Mouse (Mus musculus) embryonic facial prominence, embryonic 14.5 days (tissue): ENCODE results near the gene Gm36864. TPM values are rescaled to one million over a fixed set of nuclear protein-coding genes. Genes with fewer than 3 reads are reported as not detected.
A peak's percentile ranks its signal among the peaks of the same experiment; 100 is the strongest.
"Not testable (repeated sequence)": the region's sequence is repeated elsewhere in the genome, so short reads cannot be mapped to it uniquely, and the experiment has no call there.

Experiments used
- ATAC-seq: fragments of 200-750 bp; cut with Nextera tagmentation; 2 replicates; pipeline ENCODE4 v1.8.0; 2017; ENCODE audit warnings: low read depth, moderate number of reproducible peaks, moderate TSS enrichment
- DNase-seq: peaks from one replicate; pipeline ENCODE4 v3.0.0-alpha.2; 2015; ENCODE audit warnings: low spot score
- H3K27ac ChIP-seq: fragments of 300-500 bp; sonication (generic); replicated peaks from 2 replicates; pipeline ENCODE4 v1.5.1; 2014; ENCODE audit warnings: low read depth, mild to moderate bottlenecking, low read length, moderate library complexity
- H3K27me3 ChIP-seq: fragments of 300-500 bp; sonication (generic); replicated peaks from 2 replicates; pipeline ENCODE4 v1.6.1; 2014; ENCODE audit warnings: low read length; ENCODE audit not compliant: control insufficient read depth, insufficient read depth
- H3K36me3 ChIP-seq: fragments of 300-500 bp; sonication (generic); 2 replicates; pipeline ENCODE4 v1.6.1; 2014; ENCODE audit warnings: low read length, mixed read lengths; ENCODE audit not compliant: control insufficient read depth, insufficient read depth
- H3K4me1 ChIP-seq: fragments of 300-500 bp; sonication (generic); 2 replicates; pipeline ENCODE4 v1.6.1; 2014; ENCODE audit warnings: antibody characterized with exemption, low read length; ENCODE audit not compliant: control insufficient read depth, insufficient read depth
- H3K4me2 ChIP-seq: fragments of 300-500 bp; sonication (generic); 2 replicates; pipeline ENCODE4 v1.6.1; 2014; ENCODE audit warnings: low read depth, mild to moderate bottlenecking, low read length, moderate library complexity, mixed read lengths
- H3K4me3 ChIP-seq: fragments of 300-500 bp; sonication (generic); 2 replicates; pipeline ENCODE4 v1.5.1; 2014; ENCODE audit warnings: low read depth, mild to moderate bottlenecking, low read length
- H3K9ac ChIP-seq: fragments of 300-500 bp; sonication (generic); 2 replicates; pipeline ENCODE4 v1.6.1; 2014; ENCODE audit warnings: low read depth, mild to moderate bottlenecking, low read length, moderate library complexity, mixed read lengths
- H3K9me3 ChIP-seq: fragments of 300-500 bp; sonication (generic); 2 replicates; pipeline ENCODE4 v1.6.1; 2016; ENCODE audit warnings: low read length; ENCODE audit not compliant: control insufficient read depth
- WGBS: fragments of 180-500 bp; shearing (Covaris S2); extraction: QIAGEN DNeasy Blood & Tissue Kit; methylation state at CpG from one replicate; pipeline ENCODE4 v1.1.7; 2014; 5-methylcytosine and 5-hydroxymethylcytosine counted together
- polyA plus RNA-seq: library from polyadenylated mRNA; unstranded; fragments of >200 nt; fragmentation: Nextera tagmentation; extraction: Ambion mirVana; gene quantifications from 2 replicates; pipeline ENCODE4 v1.2.1, GENCODE M21; 2014

The Gm36864 gene
- polyA plus RNA-seq, 1 experiment from 2014 or later = not detected

DNA sequence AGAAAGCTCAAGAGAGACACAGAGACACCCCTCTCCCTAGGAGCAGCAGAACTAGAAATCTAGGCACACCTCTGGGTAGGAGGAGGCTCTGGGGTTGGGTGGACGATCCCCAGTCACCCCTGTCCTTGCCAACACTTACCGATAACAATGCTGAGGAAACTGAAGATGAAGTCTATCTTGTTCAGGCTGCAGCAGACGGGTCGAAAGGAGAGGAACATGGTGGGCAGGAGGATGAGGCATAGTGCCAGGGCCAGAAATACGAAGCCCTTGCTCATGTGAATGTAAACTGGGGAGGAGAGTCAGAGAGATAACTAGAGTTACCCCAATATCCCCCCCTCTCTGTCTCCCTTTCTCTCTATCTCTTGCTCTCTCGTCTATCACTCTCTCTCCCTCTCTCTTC is 13.6 kb upstream of the Gm36864 start:
- WGBS = 71% methylated on average over 5 of the region's 6 CpGs
- not testable (repeated sequence) for H3K4me2 ChIP-seq, H3K4me1 ChIP-seq, H3K27me3 ChIP-seq, H3K9me3 ChIP-seq, H3K36me3 ChIP-seq, H3K9ac ChIP-seq, ATAC-seq, DNase-seq, H3K27ac ChIP-seq, H3K4me3 ChIP-seq

GRCm38 (mm10) chr7:44225076-44225475 is 10.9 kb upstream of the Gm36864 start, which contains the start of gene Klk1:
Gene Klk1 (plus strand): TSS chr7:44225360.
- DNase-seq = no peak
- Histone ChIP-seq H3K9me3 (no peaks in the 10 kb centered on the region), H3K4me1 (no peaks in the 10 kb centered on the region), H3K27ac (no peak within 1 kb of the TSS), H3K36me3 (no peaks in the 10 kb centered on the region), H3K4me3 (no peak within 1 kb of the TSS), H3K27me3 (no peaks in the 10 kb centered on the region), H3K9ac (no peak within 1 kb of the TSS), H3K4me2 (no peak within 1 kb of the TSS)
- WGBS = 0% methylated on average over 1 of the region's 1 CpGs
- no peak for ATAC-seq

- no peaks in the 10 kb centered on the region for H3K4me1 ChIP-seq
- no peak overlapping the region for H3K4me2 ChIP-seq
- H3K4me3 ChIP-seq = no peak overlapping the region
- no peak overlapping the region for H3K27ac ChIP-seq
- 45% methylated on average over 2 of the region's 2 CpGs for WGBS
- ATAC-seq (no peak), DNase-seq (no peak)
- H3K9me3 ChIP-seq = no peaks in the 10 kb centered on the region
- H3K27me3 ChIP-seq = no peaks in the 10 kb centered on the region
- no peaks in the 10 kb centered on the region for H3K36me3 ChIP-seq
- H3K9ac ChIP-seq = no peak overlapping the region
These were observed 3.9 kb downstream of the Gm36864 start for GRCm38 (mm10) chr7:44239913-44240312.

DNA sequence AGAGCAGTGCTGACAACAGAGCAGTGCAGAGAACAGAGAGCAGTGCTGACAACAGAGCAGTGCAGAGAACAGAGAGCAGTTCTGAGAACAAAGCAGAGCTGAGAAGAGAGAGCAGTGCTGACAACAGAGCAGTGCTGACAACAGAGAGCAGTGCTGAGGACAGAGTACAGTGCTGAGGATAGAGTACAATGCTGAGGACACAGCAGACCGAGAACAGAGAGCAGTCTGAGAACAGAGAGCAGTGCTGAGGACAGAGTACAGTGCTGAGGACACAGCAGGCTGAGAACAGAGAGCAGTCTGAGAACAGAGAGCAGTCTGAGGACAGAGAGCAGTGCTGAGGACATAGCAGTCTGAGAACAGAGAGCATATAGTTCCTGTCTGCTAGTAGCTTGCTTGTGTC is 4.7 kb downstream of the Gm36864 start:
- Histone ChIP-seq H3K9ac (no peak overlapping the region), H3K4me1 (peaks cover 6% of the 10 kb centered on the region), H3K9me3 (no peaks in the 10 kb centered on the region), H3K4me3 (no peak overlapping the region), H3K27me3 (no peaks in the 10 kb centered on the region), H3K36me3 (no peaks in the 10 kb centered on the region), H3K27ac (no peak overlapping the region), H3K4me2 (no peak overlapping the region)
- 48% methylated on average over 1 of the region's 1 CpGs for WGBS
- ATAC-seq = no peak
- DNase-seq = no peak

DNA sequence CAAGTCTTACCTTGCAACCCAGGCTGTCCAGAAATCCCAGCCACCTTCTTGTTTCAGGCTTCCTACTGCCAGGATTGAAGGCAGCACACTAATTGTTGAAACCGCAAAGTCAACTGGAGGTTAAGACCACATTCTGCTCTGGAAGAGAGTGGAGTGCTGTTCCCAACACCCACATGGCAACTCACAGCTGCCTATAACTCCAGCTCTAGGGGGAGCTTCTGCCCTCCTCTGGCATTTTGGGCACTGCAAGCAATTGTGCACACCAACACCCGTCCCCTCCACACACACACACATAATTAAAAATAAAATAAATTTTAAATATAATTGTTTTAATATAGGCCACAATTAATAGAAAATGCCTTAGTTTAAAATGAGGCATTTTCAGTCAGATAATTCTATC is 5.2 kb downstream of the Gm36864 start:
- H3K9ac ChIP-seq = no peak overlapping the region
- peaks cover 6% of the 10 kb centered on the region for H3K4me1 ChIP-seq
- no peak overlapping the region for H3K4me3 ChIP-seq
- no peaks in the 10 kb centered on the region for H3K36me3 ChIP-seq
- 56% methylated on average over 2 of the region's 2 CpGs for WGBS
- H3K9me3 ChIP-seq = no peaks in the 10 kb centered on the region
- no peak overlapping the region for H3K27ac ChIP-seq
- DNase-seq = no peak
- ATAC-seq = no peak
- no peaks in the 10 kb centered on the region for H3K27me3 ChIP-seq
- no peak overlapping the region for H3K4me2 ChIP-seq

DNA sequence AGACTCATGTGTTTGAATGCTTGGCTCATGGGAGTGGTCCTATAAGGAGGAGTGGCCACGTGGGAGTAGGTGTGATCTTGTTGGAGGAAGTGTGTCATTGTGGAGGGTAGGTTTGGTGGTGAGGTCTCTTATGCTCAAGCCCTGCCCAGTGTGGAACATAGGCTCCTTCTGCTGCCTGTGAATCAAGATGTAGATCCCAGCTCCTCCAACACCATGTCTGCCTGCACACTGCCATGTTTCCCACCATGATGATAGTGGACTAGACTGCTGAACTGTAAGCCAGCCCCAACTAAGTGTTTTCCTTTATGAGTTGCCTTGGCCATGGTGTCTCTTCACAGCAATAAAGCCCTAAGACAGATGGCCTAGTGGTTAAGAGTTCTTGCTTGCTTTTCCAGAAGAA is 8.1 kb downstream of the Gm36864 start:
- ATAC-seq = no peak
- Histone ChIP-seq H3K9me3 (no peaks in the 10 kb centered on the region), H3K9ac (no peak overlapping the region), H3K27me3 (no peaks in the 10 kb centered on the region), H3K4me2 (no peak overlapping the region), H3K4me3 (no peak overlapping the region), H3K36me3 (peaks cover 13% of the 10 kb centered on the region), H3K4me1 (peaks cover 14% of the 10 kb centered on the region), H3K27ac (no peak overlapping the region)
- 61% methylated on average over 1 of the region's 1 CpGs for WGBS
- DNase-seq = no peak

DNA sequence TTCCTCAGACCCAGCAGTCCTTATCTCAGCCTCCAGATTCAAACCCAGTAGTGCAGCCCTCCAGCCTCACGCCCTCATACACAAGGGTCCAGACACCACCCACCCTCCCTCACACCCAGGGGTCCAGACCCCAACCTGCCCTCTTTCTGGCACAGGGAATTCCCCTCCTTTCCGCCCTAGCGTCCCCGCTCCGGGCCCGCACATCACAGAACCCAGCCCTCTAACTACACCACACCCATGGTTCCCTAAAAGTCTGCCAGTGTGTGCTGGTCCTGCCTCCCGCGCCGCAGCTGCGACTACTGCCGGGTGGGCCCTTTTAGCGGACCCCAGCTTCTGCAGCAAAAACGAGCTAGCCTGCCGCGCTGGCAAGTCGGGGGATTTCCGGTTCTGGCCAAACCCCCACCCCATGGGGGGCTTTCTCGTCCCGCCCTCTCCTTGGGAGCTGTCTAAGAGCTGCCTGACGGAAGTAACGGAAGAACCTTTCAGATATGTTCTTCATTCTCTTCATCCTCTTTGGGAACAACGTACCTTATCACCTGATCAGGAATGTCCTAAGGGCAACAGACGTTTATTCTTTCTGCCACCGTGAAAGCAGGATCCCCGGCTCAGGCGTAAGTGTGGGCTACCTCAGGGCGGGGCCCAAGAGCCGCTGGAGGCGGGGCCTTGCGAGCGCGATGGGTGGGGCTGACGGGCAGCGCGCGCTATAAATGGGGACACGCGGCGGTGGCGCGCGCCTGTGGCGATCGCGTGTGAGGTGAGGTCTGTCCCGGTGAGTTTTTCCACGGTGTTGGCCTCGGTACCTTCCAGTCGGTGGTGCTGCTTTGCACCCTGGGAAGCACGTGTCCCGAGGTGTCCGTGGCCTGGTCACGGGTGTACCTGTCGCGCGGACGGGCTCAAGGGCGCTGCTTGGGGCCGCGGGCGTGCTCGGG is 10.3 kb downstream of the Gm36864 start, which contains the start of the genes 1700028J19Rik and 2410002F23Rik:
TSS of gene 1700028J19Rik (minus strand) at position 641 of the 929 bp plus-strand sequence.
TSS of gene 2410002F23Rik (plus strand) at position 668 of the 929 bp plus-strand sequence.
- H3K27ac ChIP-seq = peak within 1 kb of the TSS; percentile 95
- H3K9me3 ChIP-seq = no peaks in the 10 kb centered on the region
- ATAC-seq (peak; percentile 89), DNase-seq (peak; percentile 96)
- no peaks in the 10 kb centered on the region for H3K27me3 ChIP-seq
- H3K9ac ChIP-seq = peak within 1 kb of the TSS; percentile 99
- H3K4me3 ChIP-seq = peak within 1 kb of the TSS; percentile 86
- H3K36me3 ChIP-seq = peaks cover 35% of the 10 kb centered on the region
- peaks cover 14% of the 10 kb centered on the region for H3K4me1 ChIP-seq
- 0% methylated on average over 48 of the region's 62 CpGs for WGBS
- peak within 1 kb of the TSS; percentile 80 for H3K4me2 ChIP-seq

DNA sequence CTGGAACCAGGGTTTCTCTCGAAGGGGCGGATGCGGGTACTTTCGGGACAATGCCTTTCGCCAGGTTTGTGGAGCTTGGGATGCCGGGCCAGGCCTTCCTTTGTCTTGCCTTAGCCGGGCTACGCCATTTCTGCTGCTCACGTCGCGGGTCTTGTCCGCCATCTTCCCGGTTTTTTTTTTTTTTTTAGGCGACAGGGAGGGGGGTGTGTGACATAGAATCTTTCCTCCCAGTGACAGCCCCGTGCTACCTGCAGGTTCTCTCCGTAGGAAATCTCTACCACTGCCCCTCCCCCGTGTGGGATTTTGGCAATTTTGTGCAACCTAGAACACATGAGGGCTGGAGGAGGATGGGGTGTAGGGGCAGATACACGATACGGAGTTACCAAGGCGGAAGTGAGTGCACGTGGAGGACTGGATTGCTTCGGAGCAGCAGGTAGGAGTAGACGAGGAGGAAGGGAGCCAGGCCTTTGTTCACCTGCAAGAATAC is 11.1 kb downstream of the Gm36864 start:
- Histone ChIP-seq H3K36me3 (peaks cover 38% of the 10 kb centered on the region), H3K4me3 (peak overlapping the region; percentile 86), H3K4me1 (peaks cover 14% of the 10 kb centered on the region), H3K9ac (peak overlapping the region; percentile 99), H3K27ac (peak overlapping the region; percentile 95), H3K27me3 (no peaks in the 10 kb centered on the region), H3K4me2 (peak overlapping the region; percentile 80), H3K9me3 (no peaks in the 10 kb centered on the region)
- WGBS = under 1% methylated on average over 22 of the region's 23 CpGs
- DNase-seq = peak; percentile 71
- ATAC-seq = peak; percentile 16
